Mouse (Mus musculus) frontal cortex, postnatal 36 days (tissue): ENCODE measurements around the gene Rhbdl3.

Experiments used
- DNase-seq, 2 experiments: peaks; one replicate each; pipeline ENCODE4 v3.0.0; 2022; ENCODE audit warnings: low spot score in 2 of 2

Rhbdl3 gene

DNA sequence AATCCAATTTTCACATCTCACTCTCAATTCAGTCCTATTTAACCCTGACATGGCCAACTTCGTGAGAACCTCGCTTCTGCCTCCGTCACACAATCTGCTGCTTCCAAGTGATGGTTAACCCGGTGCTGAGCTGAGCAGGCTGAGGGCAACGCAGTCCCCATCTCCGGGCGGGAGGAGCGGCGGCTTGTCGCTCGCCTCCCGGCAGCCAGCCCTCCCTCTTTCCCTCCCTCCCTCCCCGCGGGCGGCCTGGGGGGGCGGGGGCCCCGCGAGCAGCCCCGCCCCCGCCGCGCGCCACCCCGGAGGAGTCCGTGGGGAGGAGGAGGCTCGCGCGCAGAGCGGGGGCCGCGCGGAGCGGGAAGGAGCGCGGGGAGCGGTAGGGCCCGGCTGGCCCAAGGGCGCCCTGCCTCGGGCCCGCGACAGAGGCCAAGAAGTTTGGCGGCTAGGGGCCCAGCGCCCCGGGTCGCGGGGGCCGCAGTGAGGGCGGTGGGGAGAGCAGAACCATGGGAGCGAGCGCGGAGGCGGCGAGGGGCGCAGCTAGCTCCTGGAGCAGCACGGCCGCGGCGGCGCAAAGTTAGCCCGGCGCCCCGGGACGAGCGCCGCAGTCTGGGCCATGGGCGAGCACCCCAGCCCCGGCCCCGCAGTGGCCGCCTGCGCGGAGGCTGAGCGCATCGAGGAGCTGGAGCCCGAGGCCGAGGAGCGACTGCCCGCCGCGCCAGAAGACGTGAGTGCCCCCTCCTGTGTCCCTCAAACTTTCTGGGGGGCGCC is at the start of gene Rhbdl3:
Gene Rhbdl3, plus strand, starts transcription at position 362 of the 765 bp plus-strand sequence.
- peak; percentile 35 to 56 for DNase-seq

DNA sequence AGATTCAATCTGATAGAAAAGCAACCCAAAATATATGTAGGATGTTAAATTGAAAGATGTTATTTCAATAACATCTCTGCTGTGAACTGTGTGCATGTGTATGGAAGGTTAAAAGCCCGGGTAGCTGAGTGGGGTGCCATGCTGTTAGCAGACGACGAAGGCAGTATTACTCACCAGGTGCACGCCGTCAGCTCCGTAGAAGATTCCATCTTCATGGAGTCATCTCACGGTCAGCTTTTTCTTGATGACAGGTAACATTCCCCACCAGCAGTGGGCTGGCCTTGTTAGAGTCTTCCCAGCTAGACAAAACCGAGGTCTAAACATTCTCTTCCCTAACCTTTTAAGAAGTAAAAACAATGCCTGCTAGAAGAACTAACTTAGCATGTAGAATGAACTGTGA is 36.6 kb upstream of the Rhbdl3 start:
- DNase-seq: no peak

DNA sequence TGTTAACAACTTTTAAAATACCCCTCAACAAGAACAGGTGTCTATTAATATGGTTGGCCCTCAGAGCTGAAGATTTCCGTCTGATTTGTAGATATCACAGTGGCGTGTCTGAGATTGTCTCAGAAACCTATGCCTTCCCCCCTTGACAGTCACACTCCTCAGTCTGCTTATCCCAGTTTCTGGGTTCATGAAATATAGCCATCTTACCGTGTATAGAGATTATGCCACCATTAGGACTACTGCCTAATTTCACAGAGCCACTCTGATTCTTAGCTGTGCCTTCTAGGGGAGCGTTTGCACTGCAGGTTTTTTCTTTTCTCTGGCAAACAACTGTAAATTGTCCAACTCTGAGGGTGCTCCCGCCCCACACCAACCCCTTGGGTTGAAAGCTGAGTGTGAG is 29.6 kb upstream of the Rhbdl3 start:
- DNase-seq: no peak

DNA sequence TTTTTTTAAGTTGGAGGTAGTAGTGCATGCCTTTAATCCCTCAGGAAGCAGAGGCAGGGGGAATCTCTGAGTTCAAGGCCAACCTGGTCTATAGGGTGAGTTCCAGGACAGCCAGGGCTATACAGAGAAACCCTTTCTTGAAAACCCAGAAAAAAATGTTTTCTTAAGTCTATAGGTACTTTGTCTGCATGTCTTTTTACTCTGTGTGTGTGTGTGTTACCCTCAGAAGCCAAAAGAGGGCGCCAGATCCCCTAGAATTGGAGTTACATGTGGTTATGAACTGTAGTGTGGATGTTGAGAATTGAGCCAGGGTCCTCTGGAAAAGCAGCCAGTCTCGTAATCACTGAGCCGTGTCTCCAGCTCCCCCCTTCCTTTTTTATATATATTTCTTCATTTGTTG is 25.7 kb upstream of the Rhbdl3 start:
- no peak for DNase-seq

DNA sequence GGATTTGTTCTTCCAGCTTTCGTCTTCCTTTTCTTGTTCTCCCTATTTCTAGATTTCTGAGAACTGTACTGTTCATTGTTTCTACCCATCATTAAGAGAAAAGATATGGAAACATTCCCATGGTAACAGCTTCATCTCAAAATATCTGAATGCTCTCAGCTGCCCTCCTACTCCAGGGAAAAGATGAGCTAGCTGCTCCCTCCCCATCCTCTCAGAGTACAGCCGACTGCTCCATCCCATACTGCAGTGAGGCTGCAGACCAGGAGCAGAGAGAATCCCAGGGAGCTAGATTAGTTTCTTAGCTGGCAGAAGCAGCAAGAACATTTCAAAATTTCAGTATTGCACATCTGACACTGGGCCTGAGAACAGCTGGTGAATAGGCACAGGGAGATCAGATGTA is 22.7 kb upstream of the Rhbdl3 start:
- peak in 1 of 2 experiments; percentile 12 for DNase-seq

DNA sequence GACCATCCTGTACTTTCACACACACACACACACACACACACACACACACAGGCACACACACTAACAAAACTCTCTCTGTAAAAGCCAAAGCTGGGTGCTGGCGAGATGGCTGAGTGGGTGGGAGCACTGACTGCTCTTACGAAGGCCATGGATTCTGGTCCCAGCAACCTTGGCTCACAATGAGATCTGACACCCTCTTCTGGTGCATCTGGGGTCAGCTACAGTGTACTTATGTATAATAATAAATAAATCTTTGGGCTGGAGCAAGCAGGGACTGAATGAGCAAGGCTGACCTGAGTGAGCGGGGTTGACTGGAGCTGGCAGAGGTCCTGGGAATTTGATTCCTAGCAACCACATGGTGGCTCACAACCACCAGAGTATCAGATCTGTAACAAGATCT is 16.9 kb upstream of the Rhbdl3 start:
- DNase-seq: no peak

DNA sequence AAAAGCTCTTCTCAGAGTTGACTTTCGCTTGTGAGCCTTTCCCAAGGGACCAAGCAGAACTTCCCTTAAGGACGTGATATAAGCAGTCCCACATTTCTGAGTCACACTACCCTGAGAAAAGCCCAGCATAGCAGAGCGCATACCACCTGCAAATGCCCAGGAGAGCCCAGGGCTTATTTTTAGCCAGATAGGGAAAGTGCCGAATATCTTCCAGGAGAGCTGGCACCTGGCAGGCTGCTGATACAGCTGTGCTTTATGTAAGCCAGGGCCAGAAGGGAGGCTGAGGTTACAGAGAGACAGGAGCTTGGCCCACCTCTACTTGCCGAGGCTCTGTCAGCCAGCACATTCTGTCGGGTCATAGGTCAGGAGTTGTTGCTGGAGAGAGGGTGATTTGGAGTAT is 16.1 kb upstream of the Rhbdl3 start:
- no peak for DNase-seq

DNA sequence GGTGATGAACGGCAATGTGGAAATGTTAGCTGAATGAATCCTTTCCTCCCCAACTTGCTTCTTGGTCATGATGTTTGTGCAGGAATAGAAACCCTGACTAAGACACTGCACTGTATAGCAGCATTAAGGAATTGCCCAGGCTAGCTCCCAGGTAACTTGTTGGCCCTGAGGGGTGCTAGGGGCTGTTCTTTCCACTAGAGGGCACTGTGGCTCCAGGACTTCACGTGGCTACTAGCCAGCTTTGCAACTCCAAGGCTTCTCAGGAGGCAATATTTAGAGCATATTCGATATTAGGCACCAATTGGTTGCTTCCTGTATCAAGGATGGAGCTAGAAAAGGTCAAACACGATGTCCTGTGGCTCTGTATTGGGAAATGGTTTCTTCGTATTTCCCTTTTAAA is 13.6 kb upstream of the Rhbdl3 start:
- DNase-seq: peak; percentile 77 to 81

DNA sequence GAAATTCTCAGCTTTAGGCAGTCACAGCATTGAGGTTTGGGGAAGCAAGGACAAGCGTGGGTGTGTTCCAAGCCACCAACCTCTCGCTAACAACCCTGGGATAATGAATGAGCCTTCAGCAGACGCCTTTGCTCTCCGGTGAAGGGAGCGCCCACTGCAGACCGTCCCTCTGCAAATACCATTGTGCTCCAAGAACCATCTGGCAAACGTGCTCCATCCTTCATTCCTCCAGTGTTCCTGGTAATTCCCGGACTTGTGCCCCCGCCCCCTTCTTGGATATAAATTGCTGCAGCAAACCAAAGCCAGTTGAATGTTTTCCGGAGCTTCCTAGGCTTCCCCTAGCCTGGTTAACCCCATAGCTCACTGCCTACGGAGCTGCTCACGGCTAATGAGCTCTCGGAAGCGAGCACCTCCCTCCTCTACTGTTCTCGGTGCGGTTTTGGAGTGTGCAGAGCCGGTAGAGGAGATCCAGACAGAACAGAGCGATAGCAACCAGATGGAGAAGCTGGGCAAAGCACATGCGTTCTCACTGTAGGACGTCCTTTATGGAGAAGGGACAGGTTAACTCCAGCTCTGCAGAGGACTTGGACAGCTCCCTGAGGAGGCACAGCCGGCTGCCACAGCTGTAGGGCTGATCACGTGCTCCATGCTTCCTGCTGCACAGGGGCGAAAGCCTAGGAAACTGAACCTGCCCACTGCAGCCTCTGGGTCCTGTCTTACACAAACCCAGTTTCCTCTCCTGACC is 10.8 kb upstream of the Rhbdl3 start:
- DNase-seq: peak; percentile 65 to 72

DNA sequence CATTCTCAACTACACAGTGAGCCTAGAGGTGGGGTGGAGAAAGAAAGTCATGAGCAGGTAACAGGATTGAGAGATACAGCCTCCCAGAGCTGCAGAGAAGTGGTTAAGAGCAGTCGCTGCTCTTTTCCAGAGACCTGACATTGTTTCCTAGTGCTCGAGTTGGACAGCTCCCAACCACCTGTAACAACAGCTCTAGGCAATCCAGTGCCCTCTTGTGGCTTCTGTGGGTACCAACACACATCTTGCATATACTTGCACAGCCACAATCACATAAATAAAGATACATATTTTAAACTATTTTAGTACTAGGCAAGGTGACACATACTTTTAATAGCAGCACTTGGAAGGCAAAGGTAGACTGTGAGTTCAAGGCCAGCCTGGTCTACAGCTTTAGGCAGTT is 9.7 kb upstream of the Rhbdl3 start:
- no peak for DNase-seq

DNA sequence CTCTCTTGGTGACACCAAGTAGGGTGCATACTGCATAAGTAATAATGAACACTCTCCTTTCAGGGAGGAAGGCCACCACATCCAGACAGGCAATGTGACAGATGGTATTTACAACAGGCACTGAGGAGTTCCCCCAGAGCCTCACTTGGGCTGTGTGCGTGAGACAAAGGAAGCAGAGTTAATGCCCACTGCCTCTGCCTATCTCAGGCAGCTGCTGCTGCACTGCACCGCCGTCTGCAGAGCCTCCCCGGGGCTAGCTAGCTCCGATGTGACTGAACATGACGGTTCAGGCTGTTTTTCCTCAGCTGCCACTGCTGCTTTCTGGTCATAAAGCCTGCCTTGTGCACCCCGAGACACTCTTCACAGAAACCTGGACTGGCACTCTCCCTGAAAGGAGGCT is 8.2 kb upstream of the Rhbdl3 start:
- no peak for DNase-seq

DNA sequence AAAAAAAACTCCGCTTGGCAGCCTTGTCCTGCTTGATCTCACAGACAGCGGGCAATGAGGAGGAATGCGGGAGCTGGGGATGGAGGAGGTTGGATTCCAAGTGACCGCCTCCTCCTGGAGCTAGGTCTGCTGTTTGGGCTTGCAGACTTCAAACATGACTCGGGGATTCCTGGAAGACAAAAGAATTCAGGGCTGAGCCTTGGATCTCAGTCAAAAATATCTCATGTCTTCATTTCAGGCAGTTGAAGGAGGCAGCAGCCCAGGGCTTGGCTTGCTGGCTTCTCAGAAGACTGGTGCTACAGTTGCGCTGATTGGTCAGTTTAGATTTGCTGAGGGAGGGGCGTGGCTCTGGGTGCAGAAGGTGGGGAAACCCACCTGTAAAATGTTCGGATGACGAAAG is 5.6 kb upstream of the Rhbdl3 start:
- DNase-seq: no peak

DNA sequence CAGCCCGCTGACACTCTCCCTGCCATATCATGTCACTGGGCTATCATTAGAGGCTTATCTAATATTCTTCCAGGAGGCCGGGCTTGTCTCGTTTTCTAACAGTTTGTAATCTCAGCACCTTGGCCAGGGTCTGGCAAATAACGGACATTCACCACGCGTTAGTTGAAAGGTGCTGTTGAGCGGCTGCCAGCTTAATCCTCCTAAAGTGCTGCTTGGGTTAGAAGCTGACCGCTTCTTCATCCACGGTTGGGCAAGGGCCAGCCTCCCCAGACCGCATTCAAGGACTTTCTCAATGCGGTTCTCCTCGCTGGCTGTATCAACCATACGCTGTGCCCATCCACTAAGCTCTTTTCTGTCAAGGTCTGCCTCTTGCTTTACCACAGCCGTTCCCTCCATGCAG is 4.9 kb upstream of the Rhbdl3 start:
- no peak for DNase-seq

DNA sequence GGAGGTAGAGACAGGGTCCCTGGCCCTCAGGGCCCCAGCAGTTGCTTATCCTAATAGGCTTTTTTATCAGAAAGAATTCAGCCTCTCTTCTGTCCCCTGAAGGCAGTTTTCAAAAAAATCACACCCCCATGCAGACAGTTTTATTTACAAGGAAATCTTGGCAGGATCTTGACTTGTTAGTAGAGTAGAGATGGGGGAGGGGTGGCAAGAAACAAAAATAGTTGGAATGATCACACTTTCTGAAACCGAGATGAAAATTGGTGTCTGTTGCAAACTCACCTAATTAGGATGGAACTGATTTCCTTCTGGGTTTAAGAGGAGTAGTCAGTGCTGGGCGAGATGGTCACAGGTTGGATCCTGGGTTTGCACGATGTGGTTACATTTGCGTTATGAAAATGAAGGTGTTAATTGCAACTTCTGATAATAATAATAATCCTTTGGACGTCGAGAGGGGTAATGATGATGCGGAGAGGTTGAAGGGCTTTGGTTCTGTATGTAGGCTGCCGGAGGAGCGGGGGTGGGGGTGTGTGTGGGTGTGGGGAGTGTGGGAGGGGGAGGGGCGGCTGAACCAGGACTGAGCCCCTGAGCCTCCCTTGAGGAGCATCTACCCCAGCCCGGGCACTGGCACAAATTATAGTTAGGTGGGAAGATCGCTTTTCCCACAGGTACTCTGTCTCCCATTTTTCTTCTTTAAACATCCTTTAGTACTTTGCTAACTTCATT is 1.0 kb upstream of the Rhbdl3 start:
- peak in 1 of 2 experiments; percentile 51 for DNase-seq

DNA sequence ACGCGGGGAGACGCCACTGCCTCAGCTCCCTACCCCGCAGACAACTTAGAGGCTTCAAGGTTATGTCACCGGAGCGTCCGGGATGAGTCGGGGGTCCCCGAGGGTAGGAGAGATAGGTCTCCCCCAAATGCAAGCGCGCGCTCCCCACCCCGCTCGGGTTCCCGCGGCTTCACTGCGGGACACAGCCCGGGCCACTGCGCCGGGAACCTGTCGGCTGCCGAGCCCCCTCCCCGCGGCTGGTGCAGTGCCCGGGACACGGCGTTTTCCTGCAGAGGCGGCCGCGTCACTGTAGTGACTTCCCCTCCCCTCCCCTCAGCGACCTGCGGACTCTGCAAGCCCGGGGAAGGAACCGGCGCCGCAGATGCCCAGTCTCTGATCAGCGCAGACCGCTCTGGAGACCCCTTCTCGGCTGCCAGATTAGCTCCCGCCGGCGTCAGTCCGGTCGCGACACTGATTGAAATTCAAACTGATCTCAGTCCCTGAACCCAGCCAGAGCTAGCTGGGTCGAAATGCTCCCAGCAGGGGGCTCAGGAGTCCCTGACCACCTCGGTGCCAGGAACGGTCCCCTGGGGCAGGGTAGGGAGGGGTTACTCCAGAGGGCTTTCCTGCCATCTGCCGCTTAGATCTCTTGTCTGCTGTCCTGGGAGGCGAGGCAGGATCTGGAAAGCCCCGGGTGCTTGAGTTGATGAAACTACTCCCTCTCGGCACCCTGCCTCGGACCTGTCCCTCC is 769 bp downstream of the Rhbdl3 start:
- peak; percentile 26 to 37 for DNase-seq

DNA sequence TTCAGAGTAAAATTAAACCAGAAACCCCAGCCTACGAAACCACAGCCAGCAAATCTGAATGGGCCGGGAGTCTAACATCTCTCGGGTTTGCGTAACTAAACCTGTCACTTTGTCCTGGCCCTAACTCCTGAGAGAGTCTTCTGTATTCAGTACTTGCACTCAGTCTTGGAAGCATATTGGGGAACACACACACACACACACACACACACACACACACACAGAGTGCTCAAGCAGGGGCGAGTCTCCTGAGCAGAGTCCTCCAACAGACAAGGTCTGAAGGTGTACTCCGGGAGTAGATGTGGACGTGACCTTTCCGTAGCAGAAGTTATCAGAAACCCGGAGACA is 1.3 kb downstream of the Rhbdl3 start:
- peak in 1 of 2 experiments; percentile 11 for DNase-seq

DNA sequence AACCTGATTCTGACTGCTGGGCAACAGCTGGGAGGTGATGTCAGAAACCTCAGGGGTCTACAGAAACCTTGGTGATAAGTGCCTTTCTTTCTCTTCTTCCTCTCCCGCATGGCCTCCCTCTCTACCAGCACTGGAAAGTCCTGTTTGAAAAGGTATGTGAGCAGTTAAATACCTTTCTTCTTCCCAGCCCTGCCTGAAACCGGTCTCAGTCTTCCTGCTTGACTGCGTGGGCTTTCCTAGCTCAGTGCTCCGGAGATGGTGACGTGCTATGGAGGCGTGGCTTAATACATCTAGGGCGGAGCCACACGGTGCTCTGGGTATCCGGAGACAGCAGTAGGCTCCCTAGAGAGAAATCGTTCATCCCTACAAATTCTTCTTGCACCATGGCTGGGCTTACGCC is 1.8 kb downstream of the Rhbdl3 start:
- DNase-seq: peak; percentile 79 to 84

DNA sequence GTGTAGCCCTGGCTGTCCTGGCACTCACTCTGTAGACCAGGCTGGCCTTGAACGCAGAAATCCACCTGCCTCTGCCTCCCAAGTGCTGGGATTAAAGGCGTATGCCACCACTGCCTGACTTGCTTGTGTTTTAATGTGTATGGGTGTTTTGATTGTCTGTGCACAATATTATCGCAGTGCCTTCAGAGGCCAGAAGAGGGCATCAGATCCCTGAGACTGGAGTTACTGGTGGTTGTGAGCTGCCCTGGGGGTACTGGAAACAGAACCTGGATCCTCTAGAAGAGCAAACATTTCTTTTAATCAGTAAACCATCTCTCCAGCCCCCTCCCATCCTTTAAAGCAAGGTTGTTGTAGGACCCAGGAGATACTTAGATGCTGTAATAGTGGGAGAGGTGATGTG is 3.0 kb downstream of the Rhbdl3 start:
- no peak for DNase-seq

DNA sequence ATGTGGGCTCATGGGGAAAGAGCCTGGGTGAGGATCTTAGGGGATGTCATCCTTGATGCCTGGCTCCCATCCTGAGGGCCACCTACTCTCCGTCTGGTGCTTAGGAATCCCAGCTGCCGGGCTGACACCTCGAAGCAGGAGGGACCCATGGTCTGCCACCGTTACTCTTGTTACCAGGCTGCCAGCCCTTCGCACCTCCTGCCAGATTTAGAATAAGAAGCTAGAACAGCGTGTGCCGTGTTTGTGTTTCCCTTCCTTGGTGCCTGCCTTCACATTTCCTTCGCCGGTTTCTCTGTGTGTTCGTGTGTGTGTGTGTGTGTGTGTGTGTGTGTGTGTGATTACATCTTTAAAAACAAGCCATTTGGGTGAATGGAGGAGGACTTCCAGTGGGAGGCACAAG is 4.1 kb downstream of the Rhbdl3 start:
- peak; percentile 81 to 85 for DNase-seq

DNA sequence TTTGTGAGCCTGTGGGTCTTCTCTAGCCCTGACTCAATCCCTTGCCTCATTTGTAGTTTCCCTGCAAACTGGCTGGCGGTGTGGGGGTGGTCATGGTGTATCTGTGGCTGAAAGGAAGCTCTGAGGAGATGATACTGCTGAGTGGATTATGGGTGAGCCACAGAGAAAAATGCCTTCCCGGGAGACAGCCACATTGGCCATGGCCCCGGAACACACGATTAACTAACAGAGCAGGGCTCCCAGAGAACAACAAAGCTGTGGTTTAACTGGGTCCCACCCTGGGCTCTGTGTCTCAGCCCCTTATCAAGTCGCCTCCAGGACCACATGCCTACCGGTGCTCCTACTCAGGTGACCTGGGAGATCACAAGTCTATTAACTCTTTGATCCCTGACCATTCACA is 7.8 kb downstream of the Rhbdl3 start:
- no peak for DNase-seq

DNA sequence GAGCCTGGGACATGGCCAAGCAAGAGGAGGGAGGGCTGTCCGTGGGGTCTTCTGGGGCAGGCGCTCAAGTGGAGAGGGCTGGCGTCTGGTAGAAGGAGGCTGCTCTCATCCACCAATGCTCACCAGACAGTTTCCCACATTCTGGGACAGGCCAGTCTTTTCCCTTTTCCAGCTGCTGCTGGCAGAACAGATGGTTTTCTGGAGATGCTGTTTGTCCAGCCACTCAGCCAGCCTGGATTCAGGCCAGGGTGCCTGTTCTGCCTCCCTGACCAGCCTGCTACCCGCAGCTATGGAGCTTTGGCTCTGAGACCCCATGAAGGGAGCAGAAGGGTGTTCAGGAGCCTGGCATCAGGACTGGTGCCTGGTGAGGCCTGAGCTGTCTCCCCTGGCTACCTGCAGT is 10.6 kb downstream of the Rhbdl3 start:
- no peak for DNase-seq

DNA sequence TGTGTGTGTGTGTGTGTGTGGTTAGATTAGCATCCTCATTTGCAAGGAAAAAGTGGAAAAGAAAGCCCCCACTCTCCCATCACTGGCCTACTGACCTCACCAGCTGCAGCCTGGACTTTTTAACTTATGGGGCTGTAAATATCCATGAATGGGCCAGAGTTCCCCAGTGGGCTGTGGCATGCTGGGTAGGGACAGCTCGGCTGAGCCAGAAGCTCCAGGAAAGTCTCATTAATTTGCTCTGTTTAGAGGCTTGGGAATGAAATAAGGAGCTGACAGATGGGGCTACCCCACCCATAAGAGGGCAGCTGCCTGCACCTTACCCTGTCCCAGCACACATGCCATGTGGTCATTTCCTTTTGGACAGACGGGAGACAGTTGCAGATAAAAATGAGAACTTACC is 11.3 kb downstream of the Rhbdl3 start:
- DNase-seq: no peak
